ENCODE assay signal across 20 mouse cellular contexts in genomic region chr15:93568911-93569310, GRCm38 (mm10). TPM values are rescaled to one million over a fixed set of nuclear protein-coding genes. Genes with fewer than 3 reads are reported as not detected.
DNase-seq lines count a peak whose midpoint lies in the region; ATAC-seq and TF ChIP-seq lines count a peak whose summit lies in the region.
"Had no signal": no experiment of that assay in that cellular context is flagged by ENCODE, and none has a peak within 500 bp of the region (broad histone marks: within the 10 kb centered on the region; RNA-seq: fewer than 3 reads in every experiment).

No protein-coding gene starts in this region.

- H3K27me3 ChIP-seq in kidney, embryonic 14.5 days (ENCODE audit: control insufficient read depth, insufficient read depth, low read length), result no peaks in the 10 kb centered on the region
- no peaks in the 10 kb centered on the region for H3K27me3 ChIP-seq in limb, embryonic 13.5 days
- H3K27me3 ChIP-seq in stomach, postnatal 0 days (ENCODE audit: control insufficient read depth, insufficient read depth, low read length), result no peaks in the 10 kb centered on the region
- H3K27me3 ChIP-seq: forebrain, embryonic 13.5 days had no signal

- no peak for DNase-seq in kidney, adult 9 months
- DNase-seq in forelimb bud, embryonic 11.5 days (ENCODE audit: low read depth, low spot score), result peak; percentile 67
- peak; percentile 44 for DNase-seq in hindlimb bud, embryonic 11.5 days (ENCODE audit: extremely low spot score, low read depth, low spot score)
- no peak for DNase-seq in lung, postnatal 25 days (ENCODE audit: low spot score)
- DNase-seq in stomach, postnatal 0 days (ENCODE audit: low spot score), result no peak
- DNase-seq: adrenal gland, adult 2 months; adrenal gland, postnatal 25 days; cerebellum, adult 18-20 months; cerebellum, adult 9-11 months; cerebellum, postnatal 36 days; gastrocnemius, adult 2 months; gastrocnemius, postnatal 25 days; heart, postnatal 14 days had no signal

- no peaks in the 10 kb centered on the region; the same call in 1 of the 2 replicates for H3K36me3 ChIP-seq in kidney, embryonic 14.5 days (ENCODE audit: control insufficient read depth, insufficient read depth, low read length)
- peaks cover 19% of the 10 kb centered on the region for H3K36me3 ChIP-seq in limb, embryonic 13.5 days
- no peaks in the 10 kb centered on the region for H3K36me3 ChIP-seq in stomach, postnatal 0 days (ENCODE audit: control insufficient read depth, insufficient read depth, low read length)

- H3K4me2 ChIP-seq in kidney, embryonic 14.5 days (replicated peaks; ENCODE audit: low read depth, low read length), result no peak overlapping the region
- H3K4me2 ChIP-seq in limb, embryonic 13.5 days (replicated peaks), result 0 out of 2 replicates have a peak overlapping the region, but pooled peaks have one; percentile 11
- H3K4me2 ChIP-seq in stomach, postnatal 0 days (replicated peaks; ENCODE audit: low read depth), result no peak overlapping the region
- H3K4me2 ChIP-seq: forebrain, embryonic 13.5 days; hindbrain, embryonic 14.5 days had no signal

- no peak for ATAC-seq in kidney, embryonic 14.5 days (ENCODE audit: low FRiP score, low TSS enrichment)
- ATAC-seq in limb, embryonic 13.5 days (ENCODE audit: low FRiP score, low read depth), result peak; percentile 65; the same call in 1 of the 2 replicates
- no peak for ATAC-seq in stomach, postnatal 0 days (ENCODE audit: low FRiP score, low TSS enrichment)
- ATAC-seq: forebrain, embryonic 13.5 days; forebrain, postnatal 0 days had no signal

- 21% methylated on average over 3 of the region's 3 CpGs for WGBS in kidney, embryonic 14.5 days
- 7% methylated on average over 3 of the region's 3 CpGs for WGBS in limb, embryonic 13.5 days
- WGBS in stomach, postnatal 0 days, result 86% methylated on average over 3 of the region's 3 CpGs

- H3K4me3 ChIP-seq in kidney, embryonic 14.5 days (ENCODE audit: low read length), result no peak overlapping the region
- H3K4me3 ChIP-seq in limb, embryonic 13.5 days, result no peak overlapping the region
- H3K4me3 ChIP-seq in stomach, postnatal 0 days (ENCODE audit: low read depth, low read length), result no peak overlapping the region
- H3K4me3 ChIP-seq: embryonic facial prominence, embryonic 10.5 days; forebrain, embryonic 13.5 days; gastrocnemius, adult 2 months; hindbrain, embryonic 10.5 days had no signal

- no peaks in the 10 kb centered on the region for H3K9me3 ChIP-seq in kidney, embryonic 14.5 days (ENCODE audit: control insufficient read depth, low read length)
- no peaks in the 10 kb centered on the region for H3K9me3 ChIP-seq in limb, embryonic 13.5 days
- no peaks in the 10 kb centered on the region for H3K9me3 ChIP-seq in stomach, postnatal 0 days (ENCODE audit: control insufficient read depth, low read length)
- H3K9me3 ChIP-seq: embryonic facial prominence, embryonic 10.5 days; forebrain, embryonic 13.5 days; hindbrain, embryonic 10.5 days had no signal

- peaks cover 16% of the 10 kb centered on the region; the same call in 1 of the 2 replicates for H3K4me1 ChIP-seq in kidney, embryonic 14.5 days (ENCODE audit: control insufficient read depth, insufficient read depth, low read length)
- H3K4me1 ChIP-seq in limb, embryonic 13.5 days, result peaks cover 64% of the 10 kb centered on the region
- no peaks in the 10 kb centered on the region for H3K4me1 ChIP-seq in stomach, postnatal 0 days (replicated peaks; ENCODE audit: control insufficient read depth, insufficient read depth)
- H3K4me1 ChIP-seq: forebrain, embryonic 13.5 days had no signal

- H3K9ac ChIP-seq in kidney, embryonic 14.5 days (ENCODE audit: low read depth, low read length), result no peak overlapping the region
- no peak overlapping the region for H3K9ac ChIP-seq in limb, embryonic 13.5 days
- H3K9ac ChIP-seq in stomach, postnatal 0 days (ENCODE audit: low read length), result no peak overlapping the region
- H3K9ac ChIP-seq: forebrain, embryonic 13.5 days; forebrain, postnatal 0 days; hindbrain, embryonic 14.5 days had no signal

- TF ChIP-seq EP300 in stomach, postnatal 0 days (optimal IDR thresholded peaks at IDR 0.05), result no peak

- no peak for TF ChIP-seq CTCF in stomach, postnatal 0 days (IDR thresholded peaks at IDR 0.05; ENCODE audit: low read depth)

- peak overlapping the region; percentile 42 for H3K27ac ChIP-seq in kidney, embryonic 14.5 days (ENCODE audit: low read depth, low read length)
- peak overlapping the region; percentile 78; the same call in 1 of the 2 replicates for H3K27ac ChIP-seq in limb, embryonic 13.5 days
- no peak overlapping the region for H3K27ac ChIP-seq in stomach, postnatal 0 days (replicated peaks)
- H3K27ac ChIP-seq: embryonic facial prominence, embryonic 10.5 days; forebrain, embryonic 13.5 days; gastrocnemius, adult 2 months; hindbrain, embryonic 10.5 days; hindbrain, embryonic 14.5 days had no signal

RNA-seq across cellular contexts. Expression of gene Prickle1, which starts 26.8 kb away (rescaled TPM):
- 12.6 and 27.7 TPM in 2 replicates for polyA plus RNA-seq in kidney, embryonic 14.5 days (2014; fragmentation: Nextera tagmentation; extraction: Ambion mirVana)
- polyA plus RNA-seq in limb, embryonic 13.5 days (2015; fragmentation: Nextera tagmentation; extraction: Ambion mirVana), result 56.8 and 57.2 TPM in 2 replicates
- 6.5 and 8.1 TPM in 2 replicates for polyA plus RNA-seq in stomach, postnatal 0 days (2015; fragmentation: Nextera tagmentation; extraction: Ambion mirVana)

Comparison
In these comparisons a context has a peak if more than half of its experiments do, and no peak if none do; other contexts are left out.
1. DNase-seq: peak in forelimb bud, embryonic 11.5 days (single experiment) and hindlimb bud, embryonic 11.5 days (single experiment); none in kidney, adult 9 months (single experiment), lung, postnatal 25 days (single experiment) and stomach, postnatal 0 days (single experiment).